Mouse (Mus musculus) myocyte (in vitro differentiated cells): ENCODE results near the gene Pacsin1. TPM values are rescaled to one million over a fixed set of nuclear protein-coding genes. Genes with fewer than 3 reads are reported as not detected.
"Not testable (repeated sequence)": the region's sequence is repeated elsewhere in the genome, so short reads cannot be mapped to it uniquely, and the experiment has no call there.

Source experiments
- H3K27me3 ChIP-seq: one replicate; pipeline ENCODE4 v1.6.1; 2011; ENCODE audit not compliant: control insufficient read depth, insufficient read depth, insufficient read length
- H3K36me3 ChIP-seq: one replicate; pipeline ENCODE4 v1.6.1; 2011; ENCODE audit not compliant: control insufficient read depth, insufficient read depth
- H3K4me2 ChIP-seq: one replicate; pipeline ENCODE4 v1.6.1; 2011; ENCODE audit warnings: low read depth, control low read depth
- H3K4me3 ChIP-seq: one replicate; pipeline ENCODE4 v1.5.1; 2011; ENCODE audit warnings: mild to moderate bottlenecking, control low read depth, moderate library complexity
- H3K79me2 ChIP-seq: one replicate; pipeline ENCODE4 v1.6.1; 2011; ENCODE audit not compliant: control insufficient read depth, insufficient read depth
- H3ac ChIP-seq: one replicate; pipeline ENCODE4 v1.6.1; 2011; ENCODE audit not compliant: control insufficient read depth, insufficient read length
- CEBPB ChIP-seq: IDR thresholded peaks from 2 replicates; pipeline ENCODE4 v1.6.1; 2011; ENCODE audit warnings: mild to moderate bottlenecking, moderate library complexity; ENCODE audit not compliant: poor library complexity, insufficient read depth, severe bottlenecking
- E2F4 ChIP-seq: IDR thresholded peaks from one replicate; pipeline ENCODE4 v1.6.1; 2011; ENCODE audit warnings: mild to moderate bottlenecking, control low read depth, moderate library complexity; ENCODE audit not compliant: insufficient read depth
- MAX ChIP-seq: IDR thresholded peaks from one replicate; pipeline ENCODE4 v1.6.1; 2011; ENCODE audit warnings: low read depth, mild to moderate bottlenecking, control low read depth
- MYOD1 ChIP-seq, 3 experiments: IDR thresholded peaks; one replicate each; pipeline ENCODE4 v1.6.1; 2011; ENCODE audit warnings: control low read depth in 2 of 3, low read depth in 2 of 3, mild to moderate bottlenecking in 2 of 3, moderate library complexity in 1 of 3; ENCODE audit not compliant: insufficient read length in 2 of 3, control insufficient read depth in 1 of 3
- MYOG ChIP-seq, 3 experiments: IDR thresholded peaks; one replicate each; pipeline ENCODE4 v1.6.1; 2011; ENCODE audit warnings: control low read depth in 2 of 3, low read depth in 2 of 3, mild to moderate bottlenecking in 2 of 3; ENCODE audit not compliant: insufficient read length in 2 of 3, control insufficient read depth in 1 of 3, insufficient read depth in 1 of 3
- POLR2A ChIP-seq: IDR thresholded peaks from one replicate; pipeline ENCODE4 v1.6.1; 2011; ENCODE audit warnings: low read depth, mild to moderate bottlenecking, control low read depth, moderate library complexity; ENCODE audit not compliant: insufficient read length
- POLR2AphosphoS2 ChIP-seq: IDR thresholded peaks from one replicate; pipeline ENCODE4 v1.6.1; 2011; ENCODE audit warnings: low read depth, control low read depth; ENCODE audit not compliant: insufficient read length
- REST ChIP-seq: IDR thresholded peaks from one replicate; pipeline ENCODE4 v1.6.1; 2011; ENCODE audit warnings: mild to moderate bottlenecking, control low read depth, moderate library complexity; ENCODE audit not compliant: insufficient read depth, insufficient read length
- SRF ChIP-seq: IDR thresholded peaks from one replicate; pipeline ENCODE4 v1.6.1; 2011; ENCODE audit warnings: low read depth; ENCODE audit not compliant: control insufficient read depth, insufficient read length
- TCF12 ChIP-seq: IDR thresholded peaks from one replicate; pipeline ENCODE4 v1.6.1; 2011; ENCODE audit warnings: mild to moderate bottlenecking, control low read depth; ENCODE audit not compliant: poor library complexity, insufficient read depth, severe bottlenecking
- TCF3 ChIP-seq: IDR thresholded peaks from one replicate; pipeline ENCODE4 v1.6.1; 2011; ENCODE audit warnings: low read depth, control low read depth; ENCODE audit not compliant: insufficient read length
- USF1 ChIP-seq: IDR thresholded peaks from one replicate; pipeline ENCODE4 v1.6.1; 2011; ENCODE audit warnings: low read depth, mild to moderate bottlenecking, control low read depth, moderate library complexity
- polyA plus RNA-seq: library from polyadenylated mRNA; unstranded; fragments of >200 nt; fragmentation: generic; extraction: Trizol; gene quantifications from one replicate; pipeline ENCODE4 v1.2.1, GENCODE M21; 2012; ENCODE audit warnings: missing spikeins

The Pacsin1 gene
- polyA plus RNA-seq, 1 experiment, result 3.0 TPM

DNA sequence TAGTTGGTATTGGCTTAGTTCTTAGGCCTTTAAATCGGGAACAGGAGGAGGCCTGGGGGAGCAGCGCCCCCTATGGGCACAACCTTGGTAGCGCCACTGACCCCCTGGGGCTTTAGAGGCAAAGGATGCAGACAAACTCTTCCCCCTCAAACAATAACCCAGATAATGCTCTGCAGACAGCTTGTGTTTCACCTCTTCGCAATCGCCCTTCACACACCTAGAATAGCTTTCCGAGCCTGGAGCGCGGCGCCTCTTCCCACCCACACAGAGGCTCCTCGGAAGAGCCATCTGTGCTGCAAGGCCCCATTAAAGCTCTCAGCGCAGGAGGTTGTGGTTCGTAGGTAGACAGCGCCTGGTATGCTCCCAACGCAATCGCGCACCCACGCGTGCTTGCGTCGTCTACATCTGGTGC lies 16.4 kb upstream of the Pacsin1 start:
- H3K4me3 ChIP-seq, result no peak overlapping the region
- TF ChIP-seq USF1 (no peak), TCF3 (no peak), POLR2AphosphoS2 (no peak), REST (no peak), POLR2A (no peak)

GRCm38 (mm10) chr17:27639851-27640250 lies 15.5 kb upstream of the Pacsin1 start:
- H3K36me3 ChIP-seq, H3K4me2 ChIP-seq, H3ac ChIP-seq, H3K79me2 ChIP-seq, H3K4me3 ChIP-seq, H3K27me3 ChIP-seq: not testable (repeated sequence)

More for the DNA sequence above, 16.4 kb upstream of the Pacsin1 start:
- Histone ChIP-seq H3K79me2 (peaks cover 11% of the 10 kb centered on the region), H3K36me3 (no peaks in the 10 kb centered on the region), H3K27me3 (no peaks in the 10 kb centered on the region), H3K4me2 (no peak overlapping the region), H3ac (no peak overlapping the region)

DNA sequence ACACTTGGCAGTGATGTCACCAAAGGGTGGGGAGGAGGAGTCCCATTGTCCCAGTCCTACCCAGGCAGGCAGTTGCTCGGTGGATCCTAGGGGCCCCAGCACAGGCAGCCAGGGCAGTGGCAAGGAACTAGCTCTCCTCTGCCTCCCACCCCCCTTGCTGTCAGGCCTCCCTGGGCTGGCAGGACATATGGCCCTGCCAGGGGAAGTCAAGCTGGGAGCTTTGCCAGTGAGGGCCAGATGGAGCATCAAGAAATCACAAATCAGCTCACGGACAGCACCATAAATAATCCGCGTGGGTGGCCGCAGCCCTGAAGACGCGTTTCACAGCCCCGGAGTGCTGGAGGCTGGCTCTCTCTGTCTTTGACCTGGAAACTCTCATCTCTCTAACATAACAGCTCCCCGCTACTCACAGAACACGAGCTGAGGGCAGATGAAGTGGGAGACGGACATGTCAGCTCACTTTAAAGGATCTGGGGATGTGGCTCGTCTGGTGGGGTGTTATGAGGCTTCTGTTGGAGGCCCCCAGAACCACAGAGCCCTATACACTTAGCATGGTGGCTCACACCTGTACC lies 12.7 kb upstream of the Pacsin1 start:
- no peak overlapping the region for H3K4me3 ChIP-seq
- no peaks in the 10 kb centered on the region for H3K79me2 ChIP-seq
- H3ac ChIP-seq, result no peak overlapping the region
- H3K27me3 ChIP-seq, result no peaks in the 10 kb centered on the region
- no peak for TF ChIP-seq USF1
- TF ChIP-seq POLR2A, result peak; percentile 21
- TF ChIP-seq MYOD1 (IDR thresholded peaks at IDR 0.05; ENCODE audit: control insufficient read depth in 1 of 3, insufficient read length in 2 of 3, low read depth in 2 of 3), result peak in 1 of 3 experiments; percentile 43
- no peaks in the 10 kb centered on the region for H3K36me3 ChIP-seq
- peak overlapping the region; percentile 60 for H3K4me2 ChIP-seq

DNA sequence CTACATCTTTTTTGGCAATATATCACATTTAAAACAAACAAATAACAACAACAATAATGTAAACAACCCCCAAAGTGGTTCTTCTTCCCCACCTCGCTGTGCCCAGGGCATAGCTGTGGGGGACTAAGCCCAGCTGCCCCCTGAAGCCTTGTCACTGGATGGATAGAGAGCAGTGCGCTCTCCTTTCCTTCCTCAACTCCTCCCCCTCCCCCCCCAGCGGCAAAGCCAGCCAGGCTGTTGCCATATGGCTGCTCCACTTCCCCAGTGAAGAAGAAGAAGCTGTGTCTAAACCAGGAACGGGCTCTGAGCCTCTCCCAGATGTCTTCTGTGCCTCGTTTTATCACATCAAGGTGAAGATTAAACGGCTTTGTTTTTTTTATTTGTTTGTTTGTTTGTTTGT lies 12.2 kb upstream of the Pacsin1 start:
- H3ac ChIP-seq, result no peak overlapping the region
- H3K79me2 ChIP-seq, result no peaks in the 10 kb centered on the region
- no peak overlapping the region for H3K4me3 ChIP-seq
- TF ChIP-seq MAX (no peak), TCF3 (no peak), E2F4 (no peak), MYOG (IDR thresholded peaks at IDR 0.05; ENCODE audit: control insufficient read depth in 1 of 3, insufficient read depth in 1 of 3, insufficient read length in 2 of 3, low read depth in 2 of 3) (no peak), POLR2AphosphoS2 (no peak), USF1 (no peak), SRF (no peak), POLR2A (no peak), CEBPB (no peak), MYOD1 (IDR thresholded peaks at IDR 0.05; ENCODE audit: control insufficient read depth in 1 of 3, insufficient read length in 2 of 3, low read depth in 2 of 3) (no peak), REST (no peak), TCF12 (no peak)
- no peaks in the 10 kb centered on the region for H3K27me3 ChIP-seq
- peak overlapping the region; percentile 60 for H3K4me2 ChIP-seq
- H3K36me3 ChIP-seq, result no peaks in the 10 kb centered on the region

GRCm38 (mm10) chr17:27643756-27644155 lies 11.6 kb upstream of the Pacsin1 start:
- no peaks in the 10 kb centered on the region for H3K79me2 ChIP-seq
- no peak overlapping the region for H3ac ChIP-seq
- no peak for TF ChIP-seq POLR2A
- TF ChIP-seq MYOD1 (IDR thresholded peaks at IDR 0.05; ENCODE audit: control insufficient read depth in 1 of 3, insufficient read length in 2 of 3, low read depth in 2 of 3), result no peak
- TF ChIP-seq E2F4, result no peak
- no peak for TF ChIP-seq SRF
- TF ChIP-seq POLR2AphosphoS2, result no peak
- TF ChIP-seq REST, result no peak
- no peak for TF ChIP-seq TCF12
- TF ChIP-seq TCF3, result no peak
- no peak for TF ChIP-seq MAX
- TF ChIP-seq MYOG (IDR thresholded peaks at IDR 0.05; ENCODE audit: control insufficient read depth in 1 of 3, insufficient read depth in 1 of 3, insufficient read length in 2 of 3, low read depth in 2 of 3), result no peak
- no peak for TF ChIP-seq USF1
- H3K36me3 ChIP-seq, result no peaks in the 10 kb centered on the region
- H3K4me3 ChIP-seq, result no peak overlapping the region
- no peak overlapping the region for H3K4me2 ChIP-seq
- H3K27me3 ChIP-seq, result peaks cover 4% of the 10 kb centered on the region

- TF ChIP-seq CEBPB (no peak), TCF3 (no peak), SRF (no peak), POLR2A (no peak), MAX (no peak), MYOD1 (IDR thresholded peaks at IDR 0.05; ENCODE audit: control insufficient read depth in 1 of 3, insufficient read length in 2 of 3, low read depth in 2 of 3) (no peak)
- no peaks in the 10 kb centered on the region for H3K36me3 ChIP-seq
These were observed 10.7 kb upstream of the Pacsin1 start for GRCm38 (mm10) chr17:27644572-27644971.

More at GRCm38 (mm10) chr17:27644572-27644971, 10.7 kb upstream of the Pacsin1 start:
- Histone ChIP-seq H3ac (no peak overlapping the region), H3K4me2 (no peak overlapping the region), H3K27me3 (peaks cover 4% of the 10 kb centered on the region), H3K4me3 (no peak overlapping the region), H3K79me2 (no peaks in the 10 kb centered on the region)
